Mouse (Mus musculus): ENCODE measurements around the gene Cfap97. TPM values are rescaled to one million over a fixed set of nuclear protein-coding genes. Genes with fewer than 3 reads are reported as not detected.
"Not testable (repeated sequence)": the region's sequence is repeated elsewhere in the genome, so short reads cannot be mapped to it uniquely, and the experiment has no call there.

Gene Cfap97
- polyA plus RNA-seq, 1 experiment = 19.7 TPM

DNA sequence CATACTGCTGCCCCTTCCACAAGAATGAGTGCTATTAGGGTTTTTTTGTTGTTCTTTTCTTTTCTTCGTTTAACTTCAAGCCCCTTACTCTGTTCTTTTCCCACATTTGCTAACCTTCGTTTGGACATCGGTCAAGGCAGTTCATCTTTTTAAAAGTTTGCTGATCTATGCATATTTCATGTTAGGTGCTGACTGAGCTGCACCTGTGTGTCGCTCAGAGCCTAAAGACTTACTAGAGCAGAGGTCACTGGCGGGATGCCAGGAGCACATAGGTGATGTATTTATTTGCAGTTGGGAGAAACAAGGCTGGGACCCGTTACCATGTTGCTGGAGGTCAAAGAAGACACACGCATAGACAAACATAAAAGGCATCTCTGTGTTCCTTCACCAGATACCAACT is 60.6 kb downstream of the Cfap97 start:
- Histone ChIP-seq H3K27ac (ENCODE audit: insufficient read depth, low read length) (no peak overlapping the region), H3K4me1 (ENCODE audit: control insufficient read depth, insufficient read depth, low read length) (peaks cover 6% of the 10 kb centered on the region; the same call in 1 of the 2 replicates), H3K4me3 (ENCODE audit: insufficient read depth, low read length) (no peak overlapping the region)
- TF ChIP-seq CTCF (IDR thresholded peaks at IDR 0.05; ENCODE audit: borderline replicate concordance, insufficient read depth, low read length) (no peak), POLR2A (IDR thresholded peaks at IDR 0.05; ENCODE audit: low read depth, low read length) (no peak)

DNA sequence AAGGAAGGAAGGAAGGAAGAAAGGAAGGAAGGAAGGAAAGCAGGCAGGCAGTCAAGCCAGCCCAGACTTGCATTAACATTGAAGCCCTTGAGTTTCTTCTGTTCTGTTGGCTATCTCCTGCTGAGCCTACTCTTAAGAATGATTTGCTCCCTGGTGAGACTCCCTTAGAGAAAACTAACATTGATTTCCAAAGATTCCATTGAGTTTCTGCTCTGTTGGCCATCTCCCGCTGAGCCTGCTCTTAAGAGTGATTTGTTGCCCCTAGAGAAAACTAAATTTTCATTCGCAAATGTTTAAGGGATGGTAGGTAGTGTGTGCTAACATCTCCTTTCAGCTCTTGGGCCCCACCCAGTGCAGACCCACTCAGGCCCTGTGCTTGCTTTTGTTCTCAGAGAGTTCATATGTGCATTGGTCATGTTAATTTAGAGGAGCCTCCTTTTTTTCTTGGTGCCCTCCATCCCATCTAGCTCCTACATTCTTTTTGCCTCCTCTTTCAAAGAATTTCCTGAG is 62.5 kb downstream of the Cfap97 start:
- no peak for TF ChIP-seq POLR2A (IDR thresholded peaks at IDR 0.05; ENCODE audit: low read depth, low read length)
- Histone ChIP-seq H3K4me3 (ENCODE audit: insufficient read depth, low read length) (no peak overlapping the region), H3K27ac (ENCODE audit: insufficient read depth, low read length) (peak overlapping the region; percentile 3; the same call in 1 of the 2 replicates), H3K4me1 (ENCODE audit: control insufficient read depth, insufficient read depth, low read length) (no peaks in the 10 kb centered on the region)

DNA sequence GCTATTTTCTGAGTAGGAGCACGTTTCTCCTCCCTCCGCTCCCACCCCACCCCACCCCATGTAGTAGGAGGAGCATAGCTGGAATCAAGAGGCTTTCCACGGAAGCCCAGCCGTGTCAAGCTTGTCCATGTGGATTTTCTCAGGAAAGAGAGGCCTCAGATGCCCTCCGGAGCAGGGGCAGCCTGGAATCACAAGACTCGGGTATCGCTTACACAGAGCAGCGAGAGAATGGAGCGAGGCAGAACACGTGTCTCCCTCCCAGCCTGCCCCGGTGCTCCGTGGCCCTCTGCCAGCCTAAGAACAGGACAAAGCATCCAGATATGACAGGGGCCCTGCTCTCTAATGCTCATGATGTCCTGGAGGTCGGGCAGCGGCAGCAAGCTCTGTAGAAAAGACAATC is 65.3 kb downstream of the Cfap97 start:
- no peaks in the 10 kb centered on the region for H3K4me1 ChIP-seq (ENCODE audit: control insufficient read depth, insufficient read depth, low read length)
- no peak overlapping the region for H3K27ac ChIP-seq (ENCODE audit: insufficient read depth, low read length)
- H3K4me3 ChIP-seq (ENCODE audit: insufficient read depth, low read length) = no peak overlapping the region
- TF ChIP-seq CTCF (IDR thresholded peaks at IDR 0.05; ENCODE audit: borderline replicate concordance, insufficient read depth, low read length) = no peak
- TF ChIP-seq POLR2A (IDR thresholded peaks at IDR 0.05; ENCODE audit: low read depth, low read length) = peak; percentile 63

DNA sequence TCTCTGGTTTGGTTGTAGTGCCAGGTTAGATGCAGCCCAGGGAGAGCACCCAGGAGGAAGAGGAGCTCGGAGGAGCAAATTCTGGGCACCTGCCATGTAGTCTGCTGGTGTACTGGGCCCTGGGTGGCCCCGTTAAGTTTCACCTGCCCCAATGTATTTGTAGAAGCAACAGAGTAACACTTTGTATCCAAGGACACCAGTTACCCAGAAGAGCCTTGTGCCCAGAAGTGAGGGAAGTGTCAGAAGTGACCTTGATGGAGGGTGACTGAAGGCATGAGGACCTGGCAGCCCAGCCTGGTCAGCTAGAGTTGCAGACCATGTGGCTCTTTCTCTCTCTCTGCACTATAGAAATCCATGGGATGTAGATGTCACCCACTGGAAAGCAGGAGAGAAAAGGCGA is 69.0 kb downstream of the Cfap97 start:
- Histone ChIP-seq H3K4me1 (ENCODE audit: control insufficient read depth, insufficient read depth, low read length) (peaks cover 6% of the 10 kb centered on the region), H3K27ac (ENCODE audit: insufficient read depth, low read length) (no peak overlapping the region), H3K4me3 (ENCODE audit: insufficient read depth, low read length) (no peak overlapping the region)
- TF ChIP-seq CTCF (IDR thresholded peaks at IDR 0.05; ENCODE audit: borderline replicate concordance, insufficient read depth, low read length) (no peak), POLR2A (IDR thresholded peaks at IDR 0.05; ENCODE audit: low read depth, low read length) (no peak)

DNA sequence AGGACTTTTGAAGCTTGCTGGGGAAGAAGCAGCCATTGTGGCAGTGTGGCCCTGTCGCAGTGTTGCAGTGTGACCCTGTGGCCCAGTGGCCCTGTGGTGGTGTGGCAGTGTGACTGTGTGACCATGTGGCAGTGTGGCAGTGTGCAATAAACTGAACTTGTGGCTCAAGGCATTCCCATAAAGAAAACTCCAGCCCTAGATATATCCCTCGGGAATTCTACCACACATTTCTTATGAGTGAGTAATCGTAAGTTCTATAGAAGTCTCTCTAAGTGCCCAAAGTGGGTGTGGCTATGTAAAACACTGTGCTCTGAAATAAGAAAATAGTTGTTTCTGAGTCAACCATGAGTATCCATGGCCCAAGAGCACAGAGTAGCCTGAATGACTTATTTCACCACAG is 73.9 kb downstream of the Cfap97 start:
- peak overlapping the region; percentile 5; the same call in 1 of the 2 replicates for H3K27ac ChIP-seq (ENCODE audit: insufficient read depth, low read length)
- TF ChIP-seq CTCF (IDR thresholded peaks at IDR 0.05; ENCODE audit: borderline replicate concordance, insufficient read depth, low read length) (no peak), POLR2A (IDR thresholded peaks at IDR 0.05; ENCODE audit: low read depth, low read length) (no peak)
- peaks cover 8% of the 10 kb centered on the region for H3K4me1 ChIP-seq (ENCODE audit: control insufficient read depth, insufficient read depth, low read length)
- H3K4me3 ChIP-seq (ENCODE audit: insufficient read depth, low read length) = no peak overlapping the region

DNA sequence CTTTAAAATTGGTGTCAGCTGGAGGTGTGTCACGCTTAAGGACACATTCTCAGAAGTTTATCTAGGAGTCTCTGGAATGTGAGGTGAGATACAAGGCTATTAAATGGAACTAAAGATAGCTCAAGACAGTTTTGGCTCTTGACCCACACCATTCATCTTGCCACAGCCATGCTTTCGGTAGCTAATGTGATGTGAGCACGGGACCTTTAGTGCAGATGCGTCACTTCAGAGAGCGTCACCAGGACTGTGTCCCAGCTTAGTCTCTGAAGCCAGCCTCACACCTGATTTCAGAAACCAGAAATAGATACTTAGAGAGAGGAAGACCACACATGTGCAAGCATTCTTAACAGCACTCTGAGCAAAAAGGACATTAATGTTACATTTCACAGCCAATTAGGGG is 75.1 kb downstream of the Cfap97 start:
- Histone ChIP-seq H3K27ac (ENCODE audit: insufficient read depth, low read length) (no peak overlapping the region), H3K4me1 (ENCODE audit: control insufficient read depth, insufficient read depth, low read length) (peaks cover 8% of the 10 kb centered on the region), H3K4me3 (ENCODE audit: insufficient read depth, low read length) (no peak overlapping the region)
- TF ChIP-seq POLR2A (IDR thresholded peaks at IDR 0.05; ENCODE audit: low read depth, low read length) = no peak
- TF ChIP-seq CTCF (IDR thresholded peaks at IDR 0.05; ENCODE audit: borderline replicate concordance, insufficient read depth, low read length) = no peak

DNA sequence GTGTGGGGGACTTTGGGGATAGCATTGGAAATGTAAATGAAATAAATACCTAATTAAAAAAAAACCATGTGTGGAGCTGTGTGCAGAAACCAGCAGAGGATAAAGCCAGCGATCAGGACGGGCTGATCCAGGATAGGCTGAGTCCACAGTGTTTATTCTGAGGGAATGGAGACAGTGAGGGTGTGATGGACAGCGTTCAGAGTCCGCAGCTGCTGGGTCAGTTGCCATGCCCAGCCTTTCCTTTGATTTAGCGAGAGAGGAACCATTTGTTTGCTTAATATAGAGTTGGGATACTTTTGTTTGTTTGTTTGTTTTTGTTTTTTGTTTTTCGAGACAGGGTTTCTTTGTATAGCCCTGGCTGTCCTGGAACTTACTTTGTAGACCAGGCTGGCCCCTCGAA is 80.4 kb downstream of the Cfap97 start:
- H3K27ac ChIP-seq (ENCODE audit: insufficient read depth, low read length); H3K4me3 ChIP-seq (ENCODE audit: insufficient read depth, low read length); H3K4me1 ChIP-seq (ENCODE audit: control insufficient read depth, insufficient read depth, low read length): not testable (repeated sequence)

DNA sequence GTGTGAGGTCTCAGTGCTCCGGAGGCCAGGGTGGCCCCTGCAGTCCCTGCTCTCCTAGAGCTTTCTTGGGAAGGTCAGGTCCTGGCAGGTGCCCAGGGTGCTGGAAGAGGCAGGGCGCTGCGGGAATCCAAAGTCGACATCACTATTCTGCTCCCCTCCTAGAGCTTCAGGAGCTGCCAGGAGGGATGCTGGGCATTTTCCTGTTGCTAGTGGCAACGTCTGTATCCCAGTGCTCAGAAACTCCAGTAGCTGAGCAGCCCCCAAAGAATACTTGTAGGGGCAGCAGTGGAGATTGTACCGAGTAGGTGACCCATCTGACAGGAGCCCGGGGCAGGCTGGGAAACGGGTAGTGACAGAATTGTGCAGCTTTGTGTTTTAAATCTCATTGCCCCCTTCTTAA is 81.2 kb downstream of the Cfap97 start:
- H3K4me3 ChIP-seq (ENCODE audit: insufficient read depth, low read length) = no peak overlapping the region
- H3K4me1 ChIP-seq (ENCODE audit: control insufficient read depth, insufficient read depth, low read length) = peaks cover 5% of the 10 kb centered on the region
- H3K27ac ChIP-seq (ENCODE audit: insufficient read depth, low read length) = no peak overlapping the region
- TF ChIP-seq CTCF (IDR thresholded peaks at IDR 0.05; ENCODE audit: borderline replicate concordance, insufficient read depth, low read length) (no peak), POLR2A (IDR thresholded peaks at IDR 0.05; ENCODE audit: low read depth, low read length) (no peak)

DNA sequence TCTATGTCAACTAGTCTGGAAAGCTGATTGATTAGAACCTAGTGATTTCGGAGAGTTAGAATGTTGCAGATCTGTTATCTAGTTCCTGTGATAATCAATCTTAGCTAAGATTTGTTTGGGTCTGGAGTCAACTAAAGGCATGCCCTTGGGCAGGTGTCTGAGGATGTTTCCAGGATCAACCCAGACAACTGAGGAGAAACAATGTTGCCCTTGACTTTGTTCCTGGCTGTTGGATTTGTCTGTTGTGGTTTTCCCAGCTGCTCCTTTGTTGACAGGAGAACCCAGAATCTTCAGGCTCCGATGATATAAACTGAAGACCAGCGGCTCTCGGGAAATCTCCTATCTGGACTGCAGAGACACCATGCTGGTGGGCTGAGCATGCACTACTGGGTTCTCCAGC is 83.2 kb downstream of the Cfap97 start:
- no peak overlapping the region for H3K4me3 ChIP-seq (ENCODE audit: insufficient read depth, low read length)
- H3K4me1 ChIP-seq (ENCODE audit: control insufficient read depth, insufficient read depth, low read length) = peaks cover 5% of the 10 kb centered on the region
- no peak for TF ChIP-seq CTCF (IDR thresholded peaks at IDR 0.05; ENCODE audit: borderline replicate concordance, insufficient read depth, low read length)
- TF ChIP-seq POLR2A (IDR thresholded peaks at IDR 0.05; ENCODE audit: low read depth, low read length) = no peak
- H3K27ac ChIP-seq (ENCODE audit: insufficient read depth, low read length) = no peak overlapping the region

DNA sequence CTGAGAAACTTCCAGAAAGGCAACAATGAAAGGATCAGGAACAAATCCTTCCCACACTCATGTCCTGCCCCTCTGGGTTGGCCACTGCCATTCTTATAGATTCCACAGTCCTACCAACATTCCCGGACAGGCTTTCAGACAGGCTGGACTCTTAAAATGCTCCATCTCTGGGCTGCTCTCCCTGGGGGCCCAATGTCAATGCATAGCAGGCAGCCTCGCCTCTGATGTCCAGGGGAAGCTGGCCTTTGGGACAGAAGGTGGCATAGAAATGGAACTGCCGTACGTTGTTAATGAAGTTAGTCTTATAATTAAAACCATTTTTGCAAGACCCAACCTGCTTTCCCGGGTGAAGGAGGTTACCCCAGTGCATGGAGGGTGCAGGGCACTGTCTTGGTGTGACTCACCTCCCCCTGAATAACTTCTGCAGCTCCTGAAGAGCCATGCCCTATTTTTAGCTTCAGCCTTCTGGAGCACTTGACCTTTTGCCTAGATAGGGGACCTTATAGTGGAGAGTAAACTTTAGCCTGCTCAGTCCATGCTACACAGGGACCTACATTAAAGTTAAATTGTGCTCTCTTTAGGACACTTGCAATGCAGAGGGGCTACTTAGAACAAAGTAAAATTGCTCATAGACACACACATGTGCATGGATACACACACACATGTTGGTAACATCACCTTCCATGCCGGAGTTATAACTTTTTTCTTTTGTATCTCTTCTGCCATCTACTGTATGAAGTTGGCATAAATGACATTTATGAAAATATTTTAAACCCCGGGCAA is 85.1 kb downstream of the Cfap97 start:
- H3K27ac ChIP-seq (ENCODE audit: insufficient read depth, low read length) = no peak overlapping the region
- peaks cover 5% of the 10 kb centered on the region for H3K4me1 ChIP-seq (ENCODE audit: control insufficient read depth, insufficient read depth, low read length)
- no peak overlapping the region for H3K4me3 ChIP-seq (ENCODE audit: insufficient read depth, low read length)
- no peak for TF ChIP-seq POLR2A (IDR thresholded peaks at IDR 0.05; ENCODE audit: low read depth, low read length)
- TF ChIP-seq CTCF (IDR thresholded peaks at IDR 0.05; ENCODE audit: borderline replicate concordance, insufficient read depth, low read length) = no peak
